Mouse (Mus musculus): ENCODE results near the gene Ldlr. TPM values are rescaled to one million over a fixed set of nuclear protein-coding genes. Genes with fewer than 3 reads are reported as not detected.

Gene Ldlr
- 10 to 100 TPM in 1 of 2 experiments, 1 to 10 TPM in 1; 1.1 to 15.6 TPM for polyA plus RNA-seq (2017; shearing (Covaris generic))

DNA sequence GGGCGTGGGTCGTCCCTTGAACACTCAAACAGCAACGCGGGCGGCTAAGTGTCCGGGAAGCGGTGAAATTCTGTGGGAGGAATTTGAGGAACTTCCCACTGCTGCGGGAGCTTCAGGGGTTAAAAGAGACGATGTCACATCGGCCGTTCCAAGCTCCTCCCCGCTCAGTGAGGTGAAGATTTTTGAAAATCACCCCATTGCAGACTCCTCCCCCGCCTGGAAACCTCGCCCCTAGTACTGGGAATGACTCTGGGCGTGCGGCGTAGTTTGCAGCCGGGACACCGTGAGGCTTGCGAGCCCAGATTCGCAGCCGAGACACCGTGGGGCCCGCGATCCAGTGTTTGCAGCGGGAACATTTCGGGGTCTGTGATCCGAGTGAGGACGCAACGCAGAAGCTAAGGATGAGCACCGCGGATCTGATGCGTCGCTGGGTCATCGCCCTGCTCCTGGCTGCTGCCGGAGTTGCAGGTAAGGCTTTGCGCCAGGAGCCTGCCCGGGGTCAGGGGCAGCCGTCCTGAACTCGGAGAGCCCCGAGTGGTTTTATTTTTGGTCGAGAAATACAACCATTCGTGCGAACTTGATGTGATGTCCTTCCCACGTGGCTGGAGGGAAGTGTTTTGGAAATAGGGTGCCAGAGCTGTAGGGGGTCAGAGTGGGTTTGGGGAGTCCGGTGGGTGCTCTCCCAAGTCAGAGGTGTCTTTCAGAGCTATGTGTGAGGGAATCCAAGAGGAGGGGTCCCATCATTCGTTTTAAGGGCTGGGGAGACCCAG is at the start of gene Ldlr:
Gene Ldlr (plus strand): TSS at position 107 of the 770 bp plus-strand sequence.

DNA sequence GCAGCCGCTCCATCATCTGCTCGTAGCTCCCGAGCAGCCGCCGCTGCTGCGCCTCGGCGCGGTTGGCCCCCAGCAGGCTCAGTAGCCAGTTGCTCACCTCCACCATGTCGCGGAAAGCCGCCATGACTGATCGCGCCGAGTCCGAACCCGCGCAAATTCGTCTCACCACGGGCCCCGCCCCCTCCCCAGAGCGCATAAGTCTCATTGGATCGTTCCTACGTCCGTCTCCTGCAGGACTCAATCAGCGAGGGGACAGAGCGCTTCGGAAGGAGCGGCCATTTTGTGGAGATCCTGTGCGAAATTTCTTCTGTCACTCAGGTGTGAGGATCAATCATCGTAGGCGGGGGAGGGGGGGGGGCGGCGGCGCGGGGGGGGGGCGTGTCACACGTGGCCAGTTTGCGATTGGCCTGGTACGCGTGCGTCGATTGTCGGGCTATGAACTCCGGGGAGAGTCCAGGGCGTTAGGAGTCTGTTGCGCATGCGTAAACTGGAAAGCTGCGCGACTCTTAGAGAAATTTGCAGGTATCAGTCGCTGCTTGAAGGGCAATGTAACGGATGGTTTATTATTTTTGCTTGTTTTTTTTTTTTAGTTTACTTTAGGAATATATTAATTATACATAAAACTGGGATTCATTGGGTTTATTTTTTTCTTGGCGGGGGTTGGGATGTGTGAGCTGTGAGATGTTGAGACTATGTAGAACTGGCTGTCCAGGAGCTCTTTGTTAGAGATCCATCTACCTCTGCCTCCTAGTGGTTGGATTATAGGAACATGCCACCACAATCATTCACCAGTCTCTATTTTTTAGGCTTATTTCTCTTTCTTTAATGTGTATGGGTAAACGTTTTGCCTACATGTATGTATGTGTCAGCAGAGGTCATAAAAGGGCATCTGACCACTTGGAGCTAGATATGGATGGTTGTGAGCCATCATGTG is 37.1 kb downstream of the Ldlr start, which contains the start of gene Spc24:
Gene Spc24 (minus strand): TSS at position 149 of the 934 bp plus-strand sequence.

DNA sequence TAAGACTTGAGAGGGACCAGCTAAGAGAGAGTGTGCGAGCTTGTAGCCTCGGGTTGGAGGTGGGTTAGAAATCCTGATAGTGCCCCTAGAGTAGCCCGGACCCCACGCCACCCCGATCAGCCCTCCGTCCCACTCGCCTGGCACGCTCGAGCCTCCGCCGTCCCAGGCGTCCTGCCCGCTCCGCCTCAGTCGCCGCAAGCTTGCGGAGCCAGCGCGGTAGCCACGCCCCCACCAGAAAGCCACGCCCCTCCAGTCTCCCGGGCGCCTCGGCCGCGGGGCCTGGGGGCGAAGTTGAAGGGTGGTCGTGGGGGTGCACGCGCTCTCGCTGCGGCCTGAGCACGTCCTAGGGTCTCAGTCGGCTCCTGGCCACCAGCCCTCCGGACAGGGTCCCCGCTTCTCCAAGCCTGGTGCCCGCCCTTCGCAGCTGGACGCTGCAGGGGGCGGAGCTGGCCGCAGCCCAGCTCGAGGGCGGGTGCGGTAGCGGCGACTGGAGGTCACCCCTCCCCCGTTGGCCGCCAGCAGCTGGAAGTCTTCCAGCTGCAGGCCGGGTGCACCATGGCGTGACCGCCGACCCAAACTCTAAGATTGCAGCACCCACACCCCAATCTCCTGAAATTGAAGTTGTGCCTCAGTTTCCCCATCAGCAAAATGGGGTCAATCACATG is 75.2 kb downstream of the Ldlr start, which contains the start of gene Kank2:
Gene Kank2 (minus strand): TSS at position 400 of the 665 bp plus-strand sequence.

Other genes starting within 250 kb of the Ldlr start
- gene Tmed1, start 213.2 kb upstream of the Ldlr start, polyA plus RNA-seq (2017; shearing (Covaris generic)) = 1 to 10 TPM; 2.8 to 4.7 TPM
- gene AB124611, start 197.3 kb upstream of the Ldlr start, polyA plus RNA-seq (2017; shearing (Covaris generic)) = 10 to 100 TPM; 24.6 to 59.7 TPM
- 10 to 100 TPM; 56.7 to 91.6 TPM for gene Carm1, start 176.6 kb upstream of the Ldlr start, polyA plus RNA-seq (2017; shearing (Covaris generic))
- gene Timm29, start 130.8 kb upstream of the Ldlr start, polyA plus RNA-seq (2017; shearing (Covaris generic)) = 10 to 100 TPM; 31.7 to 39.3 TPM
- gene Yipf2, start 130.7 kb upstream of the Ldlr start, polyA plus RNA-seq (2017; shearing (Covaris generic)) = 10 to 100 TPM; 21.2 to 28.7 TPM
- 10 to 100 TPM; 48.2 to 66.5 TPM for gene Smarca4, start 107.3 kb upstream of the Ldlr start, polyA plus RNA-seq (2017; shearing (Covaris generic))
- 10 to 100 TPM; 16.0 to 19.4 TPM for gene Spc24, start 36.8 kb downstream of the Ldlr start, polyA plus RNA-seq (2017; shearing (Covaris generic))
- gene Kank2, start 75.3 kb downstream of the Ldlr start, polyA plus RNA-seq (2017; shearing (Covaris generic)) = not detected
- not detected for gene Angptl8, start 112.0 kb downstream of the Ldlr start, polyA plus RNA-seq (2017; shearing (Covaris generic))
- gene Dock6, start 129.2 kb downstream of the Ldlr start, polyA plus RNA-seq (2017; shearing (Covaris generic)) = 1 to 10 TPM in 1 of 2 experiments, under 1 TPM in 1; 0.60 to 1.2 TPM
- 10 to 100 TPM in 1 of 2 experiments, 1 to 10 TPM in 1; 6.1 to 10.7 TPM for gene Rab3d, start 194.7 kb downstream of the Ldlr start, polyA plus RNA-seq (2017; shearing (Covaris generic))
- gene Ccdc159, start 204.0 kb downstream of the Ldlr start, polyA plus RNA-seq (2017; shearing (Covaris generic)) = under 1 TPM; 0.21 to 0.24 TPM
- 1 to 10 TPM; 1.7 to 4.5 TPM for gene Tmem205, start 204.1 kb downstream of the Ldlr start, polyA plus RNA-seq (2017; shearing (Covaris generic))
- under 1 TPM; 0.09 to 0.27 TPM for gene Plppr2, start 213.6 kb downstream of the Ldlr start, polyA plus RNA-seq (2017; shearing (Covaris generic))
- 1 to 10 TPM; 7.7 to 9.4 TPM for gene Swsap1, start 232.3 kb downstream of the Ldlr start, polyA plus RNA-seq (2017; shearing (Covaris generic))
- 1 to 10 TPM in 1 of 2 experiments, not detected in 1; 2.5 TPM for gene Epor, start 240.0 kb downstream of the Ldlr start, polyA plus RNA-seq (2017; shearing (Covaris generic))